Comparison of ENCODE assay signal across 10 mouse cellular contexts in the genomic region with DNA sequence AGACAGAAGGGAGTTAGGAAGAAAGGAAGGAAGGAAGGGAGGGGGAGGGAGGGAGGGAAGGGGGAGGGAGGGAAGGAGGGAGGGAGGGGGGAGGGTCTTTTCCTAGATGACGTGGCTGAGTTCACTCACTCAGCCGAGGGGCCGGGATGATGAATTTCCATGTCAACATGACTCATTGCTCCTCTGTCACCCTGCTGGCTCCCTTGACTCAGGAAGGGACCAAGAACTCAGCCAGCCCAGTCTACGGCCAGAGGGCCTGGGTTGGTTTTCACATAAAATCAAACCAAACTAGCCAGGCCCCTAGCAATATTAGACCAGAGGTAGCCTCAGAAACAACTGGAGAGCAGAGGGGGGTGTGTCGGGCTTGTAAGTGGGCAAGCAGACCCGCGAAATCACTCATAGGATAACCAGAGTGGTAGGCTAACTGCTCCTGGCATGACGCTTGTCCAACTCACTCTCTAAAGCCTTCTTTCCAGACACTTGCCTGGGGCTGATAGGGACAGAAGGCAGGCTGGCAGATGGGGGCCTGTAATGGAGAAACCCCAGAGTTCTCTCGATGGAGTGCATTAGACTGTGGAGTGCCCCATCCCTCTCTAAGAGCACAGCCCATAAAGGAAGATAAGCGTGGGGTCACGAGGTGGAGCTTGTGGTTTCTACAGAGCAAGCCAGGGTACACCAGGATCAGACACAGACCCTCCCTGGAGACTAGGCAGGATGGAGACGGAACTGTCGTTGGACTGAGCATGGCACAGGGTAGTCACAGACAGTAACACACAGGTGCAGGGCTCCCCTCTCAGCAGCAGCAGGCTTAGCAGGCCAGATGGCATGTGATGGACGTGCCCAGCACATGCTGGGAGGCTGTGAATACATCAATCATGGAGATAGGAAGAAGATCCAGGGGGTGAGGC. TPM values are rescaled to one million over a fixed set of nuclear protein-coding genes. Genes with fewer than 3 reads are reported as not detected.
A peak's percentile ranks its signal among the peaks of the same experiment; 100 is the strongest.
DNase-seq lines count a peak whose midpoint lies in the region; ATAC-seq and TF ChIP-seq lines count a peak whose summit lies in the region.
"Had no signal": no experiment of that assay in that cellular context is flagged by ENCODE, and none has a peak within 500 bp of the region (broad histone marks: within the 10 kb centered on the region; RNA-seq: fewer than 3 reads in every experiment).

No protein-coding gene starts in this region.

- 30% methylated on average over 14 of the region's 14 CpGs for WGBS in heart, embryonic 12.5 days
- 50% methylated on average over 14 of the region's 14 CpGs for WGBS in heart, adult 2 months
- WGBS in limb, embryonic 13.5 days: 49% methylated on average over 14 of the region's 14 CpGs

- ATAC-seq in heart, embryonic 12.5 days (ENCODE audit: insufficient number of reproducible peaks, low FRiP score): peak; percentile 10; the same call in 1 of the 2 replicates
- peak; percentile 21; the same call in 1 of the 2 replicates for ATAC-seq in limb, embryonic 13.5 days (ENCODE audit: low FRiP score, low read depth)
- no peak for ATAC-seq in frontal cortex, adult (ENCODE audit: low TSS enrichment)

- no peaks in the 10 kb centered on the region for H3K9me3 ChIP-seq in heart, embryonic 12.5 days (replicated peaks)
- H3K9me3 ChIP-seq in limb, embryonic 13.5 days: no peaks in the 10 kb centered on the region

- H3K4me3 ChIP-seq in heart, embryonic 12.5 days: no peak overlapping the region
- H3K4me3 ChIP-seq in heart, adult 2 months: no peak overlapping the region
- no peak overlapping the region for H3K4me3 ChIP-seq in limb, embryonic 13.5 days

- peaks cover 5% of the 10 kb centered on the region; the same call in 1 of the 2 replicates for H3K27me3 ChIP-seq in heart, embryonic 12.5 days (replicated peaks)
- no peaks in the 10 kb centered on the region for H3K27me3 ChIP-seq in heart, adult 2 months (ENCODE audit: control insufficient read depth, insufficient read depth, low read length)
- no peaks in the 10 kb centered on the region for H3K27me3 ChIP-seq in limb, embryonic 13.5 days

- no peak for TF ChIP-seq EP300 in heart, adult 2 months (IDR thresholded peaks at IDR 0.05; ENCODE audit: insufficient read depth, low read depth, low read length)

- H3K36me3 ChIP-seq in heart, embryonic 12.5 days: peaks cover 3% of the 10 kb centered on the region; the same call in 1 of the 2 replicates
- no peaks in the 10 kb centered on the region for H3K36me3 ChIP-seq in heart, adult 2 months (ENCODE audit: control insufficient read depth, insufficient read depth, low read length)
- no peaks in the 10 kb centered on the region for H3K36me3 ChIP-seq in limb, embryonic 13.5 days

- H3K4me2 ChIP-seq in heart, embryonic 12.5 days: peak overlapping the region; percentile 1; the same call in 1 of the 2 replicates
- H3K4me2 ChIP-seq in limb, embryonic 13.5 days (replicated peaks): no peak overlapping the region

- H3K27ac ChIP-seq in heart, embryonic 12.5 days (ENCODE audit: poor library complexity, severe bottlenecking): peak overlapping the region; percentile 56
- no peak overlapping the region for H3K27ac ChIP-seq in heart, adult 2 months
- H3K27ac ChIP-seq in limb, embryonic 13.5 days: no peak overlapping the region

- no peak for TF ChIP-seq POLR2A in heart, adult 2 months (IDR thresholded peaks at IDR 0.05; ENCODE audit: insufficient read depth, low read depth, low read length)

- H3K9ac ChIP-seq in heart, embryonic 12.5 days: no peak overlapping the region
- no peak overlapping the region for H3K9ac ChIP-seq in heart, adult 2 months (ENCODE audit: low read depth, low read length)
- no peak overlapping the region for H3K9ac ChIP-seq in limb, embryonic 13.5 days

- TF ChIP-seq CTCF in heart, adult 2 months (IDR thresholded peaks at IDR 0.05): no peak

- intact Hi-C loops in heart, adult 2 months (cut with DNase I): no loop called here

- peaks cover 38% of the 10 kb centered on the region for H3K4me1 ChIP-seq in heart, embryonic 12.5 days (replicated peaks)
- H3K4me1 ChIP-seq in heart, adult 2 months (ENCODE audit: control insufficient read depth, insufficient read depth, low read length): no peaks in the 10 kb centered on the region; the same call in 1 of the 2 replicates
- H3K4me1 ChIP-seq in limb, embryonic 13.5 days: peaks cover 16% of the 10 kb centered on the region; the same call in 1 of the 2 replicates

- no peaks in the 10 kb centered on the region for H3K79me2 ChIP-seq in heart, adult 2 months (replicated peaks; ENCODE audit: control insufficient read depth, insufficient read depth, low read length)

- no peak for DNase-seq in heart, adult 2 months
- peak; percentile 71 for DNase-seq in MN1 (ENCODE audit: low spot score)
- DNase-seq in fibroblast of lung, adult 2 months (ENCODE audit: low read depth): peak; percentile 15
- no peak for DNase-seq in spleen, postnatal 10 days (ENCODE audit: low spot score in 2 of 2)
- no peak for DNase-seq in gastrocnemius, postnatal 10 days
- DNase-seq: cerebellum, adult 11-12 months; thymus, postnatal 4 days had no signal

RNA-seq across cellular contexts. Expression of gene Rars, which starts 43.6 kb away (rescaled TPM):
- polyA plus RNA-seq in heart, embryonic 12.5 days (2016; fragmentation: Nextera tagmentation; extraction: Ambion mirVana): 68.5 and 73.8 TPM in 2 replicates
- 10 to 100 TPM; 36.3 to 37.4 TPM for total RNA-seq in heart, adult 2 months (2021)
- polyA plus RNA-seq in heart, adult 2 months (2012; rRNA removed): 11.7 and 21.8 TPM in 2 replicates
- polyA plus RNA-seq in limb, embryonic 13.5 days (2015; fragmentation: Nextera tagmentation; extraction: Ambion mirVana): 88.4 and 90.7 TPM in 2 replicates
- total RNA-seq in gastrocnemius, postnatal 10 days (2021): 10 to 100 TPM; 54.2 to 59.1 TPM

Comparison
In these comparisons a context has a peak if more than half of its experiments do, and no peak if none do; other contexts are left out.
1. DNase-seq: peak in MN1 (single experiment) and fibroblast of lung, adult 2 months (single experiment); none in heart, adult 2 months (0 of 2), spleen, postnatal 10 days (0 of 2) and gastrocnemius, postnatal 10 days (single experiment).